Mouse (Mus musculus): Measurements from ENCODE around the gene Tbc1d22a.

DNA sequence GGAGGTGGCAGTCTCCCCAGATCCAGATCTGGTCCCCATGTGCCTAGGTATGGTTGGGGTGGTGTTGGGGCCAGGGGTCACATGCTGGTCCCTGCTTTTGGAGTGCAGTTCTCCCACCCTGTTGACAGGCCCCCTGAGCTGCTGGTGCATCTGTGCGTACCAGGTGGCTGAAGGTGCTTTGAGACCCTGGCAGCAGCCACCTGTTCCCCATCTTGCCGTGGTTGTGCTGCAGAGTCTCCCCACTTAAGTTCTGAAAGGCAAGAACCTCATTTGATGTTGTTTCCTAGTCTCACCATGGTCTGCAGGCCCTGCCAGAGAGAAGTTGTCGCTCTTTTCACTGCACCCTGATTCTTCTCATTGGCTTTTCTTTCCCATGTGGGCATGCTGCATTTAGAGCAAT is 90.6 kb downstream of the Tbc1d22a start:
- TF ChIP-seq ZNF384 (IDR thresholded peaks at IDR 0.05; ENCODE audit: low read depth, low read length) (no peak), HCFC1 (IDR thresholded peaks at IDR 0.05; ENCODE audit: borderline replicate concordance, insufficient read depth, low read length) (no peak), MAFK (IDR thresholded peaks at IDR 0.05; ENCODE audit: insufficient read depth, low read depth, low read length) (no peak), ZC3H11A (IDR thresholded peaks at IDR 0.05; ENCODE audit: borderline replicate concordance, low read depth, low read length) (no peak), CHD2 (IDR thresholded peaks at IDR 0.05; ENCODE audit: low read depth, low read length) (no peak)

Data from ES-E14 (cell line).